Mouse (Mus musculus) E14TG2a.4 (cell line): ENCODE results near the gene Chrna5.

Experiments
- CTCF ChIP-seq: conservative IDR thresholded peaks from 2 replicates; pipeline ENCODE4 v1.5.1; 2014; ENCODE audit warnings: low read length
- NANOG ChIP-seq: IDR thresholded peaks from 2 replicates; pipeline ENCODE4 v1.6.1; 2014; ENCODE audit warnings: borderline replicate concordance, low read length, mixed read lengths
- POU5F1 ChIP-seq: IDR thresholded peaks from 2 replicates; pipeline ENCODE4 v1.6.1; 2014; ENCODE audit warnings: low read length, borderline replicate concordance

DNA sequence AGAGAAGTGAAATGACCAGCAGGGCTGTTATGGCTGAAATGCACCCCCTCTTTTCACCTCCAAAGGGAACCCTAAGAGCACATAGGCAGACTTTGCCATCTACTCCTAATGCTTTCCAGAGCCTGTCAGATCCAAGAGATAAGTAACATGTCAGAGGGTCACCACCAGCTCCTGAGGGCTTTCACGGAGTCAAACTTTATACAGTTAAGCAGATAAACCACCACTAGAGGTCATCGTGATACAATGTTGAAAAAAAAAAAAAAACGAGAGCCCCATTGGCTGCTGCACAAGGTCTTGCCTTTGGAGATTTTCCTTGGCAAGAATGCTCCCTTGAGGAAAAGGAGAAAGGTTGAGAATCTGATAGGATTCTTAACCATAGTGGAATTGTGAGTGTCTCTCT is 66.1 kb downstream of the Chrna5 start:
- TF ChIP-seq CTCF (peak; percentile 28; the same call in 1 of the 2 replicates), POU5F1 (no peak), NANOG (no peak)
